In genomic region chr8:22193432-22194010, GRCm38 (mm10) we compare ENCODE assay signal across 8 mouse cellular contexts. TPM values are rescaled to one million over a fixed set of nuclear protein-coding genes. Genes with fewer than 3 reads are reported as not detected.
DNase-seq lines count a peak whose midpoint lies in the region; ATAC-seq and TF ChIP-seq lines count a peak whose summit lies in the region.

No protein-coding gene starts in this region.

- peak overlapping the region; percentile 99 for H3K27ac ChIP-seq in embryonic facial prominence, embryonic 10.5 days (replicated peaks)
- H3K27ac ChIP-seq in hindbrain, postnatal 0 days = peak overlapping the region; percentile 98
- H3K27ac ChIP-seq in thymus, adult 2 months (ENCODE audit: control insufficient read depth, insufficient read depth, low read length) = no peak overlapping the region; the same call in 1 of the 2 replicates

- no peak for TF ChIP-seq POLR2A in thymus, adult 2 months (IDR thresholded peaks at IDR 0.05; ENCODE audit: control insufficient read depth, extremely low read depth, insufficient read depth, low read length, poor library complexity)

- peaks cover 14% of the 10 kb centered on the region for H3K4me1 ChIP-seq in embryonic facial prominence, embryonic 10.5 days
- H3K4me1 ChIP-seq in hindbrain, postnatal 0 days (ENCODE audit: insufficient read depth, low read length) = peaks cover 5% of the 10 kb centered on the region; the same call in 1 of the 2 replicates
- peaks cover 14% of the 10 kb centered on the region for H3K4me1 ChIP-seq in thymus, adult 2 months (replicated peaks; ENCODE audit: control insufficient read depth, insufficient read depth, low read length)

- no peaks in the 10 kb centered on the region for H3K27me3 ChIP-seq in embryonic facial prominence, embryonic 10.5 days (replicated peaks; ENCODE audit: low read depth, poor library complexity, severe bottlenecking)
- no peaks in the 10 kb centered on the region for H3K27me3 ChIP-seq in hindbrain, postnatal 0 days (ENCODE audit: insufficient read depth, low read length)
- H3K27me3 ChIP-seq in thymus, adult 2 months (ENCODE audit: control insufficient read depth, insufficient read depth, low read length) = no peaks in the 10 kb centered on the region

- H3K9me3 ChIP-seq in embryonic facial prominence, embryonic 10.5 days = no peaks in the 10 kb centered on the region
- no peaks in the 10 kb centered on the region for H3K9me3 ChIP-seq in hindbrain, postnatal 0 days (ENCODE audit: low read length)

- peak overlapping the region; percentile 86 for H3K4me2 ChIP-seq in hindbrain, postnatal 0 days (ENCODE audit: low read depth, low read length)

- peak overlapping the region; percentile 82 for H3K4me3 ChIP-seq in embryonic facial prominence, embryonic 10.5 days
- H3K4me3 ChIP-seq in hindbrain, postnatal 0 days (ENCODE audit: low read length) = peak overlapping the region; percentile 83
- H3K4me3 ChIP-seq in thymus, adult 2 months (ENCODE audit: control insufficient read depth, insufficient read depth, low read length) = peak overlapping the region; percentile 98

- H3K36me3 ChIP-seq in embryonic facial prominence, embryonic 10.5 days (replicated peaks) = peaks cover 4% of the 10 kb centered on the region; the same call in 1 of the 2 replicates
- H3K36me3 ChIP-seq in hindbrain, postnatal 0 days (ENCODE audit: insufficient read depth, low read length) = no peaks in the 10 kb centered on the region
- H3K36me3 ChIP-seq in thymus, adult 2 months (ENCODE audit: control insufficient read depth, insufficient read depth, low read length) = no peaks in the 10 kb centered on the region

- H3K9ac ChIP-seq in hindbrain, postnatal 0 days (replicated peaks; ENCODE audit: low read length) = peak overlapping the region; percentile 93

- peak; percentile 11 for DNase-seq in retina, adult 2 months (ENCODE audit: low read depth, low spot score)
- no peak for DNase-seq in retina, embryonic 14.5 days (ENCODE audit: low spot score)
- no peak for DNase-seq in embryonic facial prominence, embryonic 10.5 days (ENCODE audit: low spot score)
- peak; percentile 14 for DNase-seq in hindbrain, postnatal 0 days (ENCODE audit: low spot score)
- DNase-seq in lung, postnatal 14 days = peak; percentile 39
- peak; percentile 32 for DNase-seq in thymus, adult 2 months
- DNase-seq in ovary, postnatal 10 days (ENCODE audit: low spot score) = no peak
- no peak for DNase-seq in cerebellum, postnatal 36 days

- no peak for ATAC-seq in hindbrain, postnatal 0 days

- no peak for TF ChIP-seq CTCF in hindbrain, postnatal 0 days (IDR thresholded peaks at IDR 0.05; ENCODE audit: low read depth)
- TF ChIP-seq CTCF in thymus, adult 2 months (IDR thresholded peaks at IDR 0.05; ENCODE audit: borderline replicate concordance, control insufficient read depth, extremely low read depth, insufficient read depth, low read length, poor library complexity) = no peak

- WGBS in embryonic facial prominence, embryonic 10.5 days = 17% methylated on average over 12 of the region's 12 CpGs
- 12% methylated on average over 12 of the region's 12 CpGs for WGBS in hindbrain, postnatal 0 days
- 5% methylated on average over 12 of the region's 12 CpGs for WGBS in thymus, adult 2 months

RNA-seq across cellular contexts. Expression of gene Vps36, which starts 0.9 kb away (rescaled TPM):
- polyA plus RNA-seq in embryonic facial prominence, embryonic 10.5 days (2016; fragmentation: Nextera tagmentation; extraction: Ambion mirVana) = 41.7 and 44.5 TPM in 2 replicates
- total RNA-seq in hindbrain, postnatal 0 days (2014; rRNA removed) = 26.7 and 29.9 TPM in 2 replicates
- polyA plus RNA-seq in hindbrain, postnatal 0 days (2015; fragmentation: Nextera tagmentation; extraction: Ambion mirVana) = 39.0 and 40.3 TPM in 2 replicates
- polyA plus RNA-seq in thymus, adult 2 months (2012; rRNA removed) = 14.6 and 16.9 TPM in 2 replicates

RNA-seq across cellular contexts. Expression of gene Ckap2, which starts 7.9 kb away (rescaled TPM):
- polyA plus RNA-seq in embryonic facial prominence, embryonic 10.5 days (2016; fragmentation: Nextera tagmentation; extraction: Ambion mirVana) = 48.6 and 51.9 TPM in 2 replicates
- 7.9 and 11.4 TPM in 2 replicates for total RNA-seq in hindbrain, postnatal 0 days (2014; rRNA removed)
- 12.5 and 16.3 TPM in 2 replicates for polyA plus RNA-seq in hindbrain, postnatal 0 days (2015; fragmentation: Nextera tagmentation; extraction: Ambion mirVana)
- 11.7 and 13.6 TPM in 2 replicates for polyA plus RNA-seq in thymus, adult 2 months (2012; rRNA removed)

RNA-seq across cellular contexts. Expression of gene Nek3, which starts 27.3 kb away (rescaled TPM):
- 6.8 and 7.3 TPM in 2 replicates for polyA plus RNA-seq in embryonic facial prominence, embryonic 10.5 days (2016; fragmentation: Nextera tagmentation; extraction: Ambion mirVana)
- 1.5 and 3.2 TPM in 2 replicates for total RNA-seq in hindbrain, postnatal 0 days (2014; rRNA removed)
- polyA plus RNA-seq in hindbrain, postnatal 0 days (2015; fragmentation: Nextera tagmentation; extraction: Ambion mirVana) = 6.9 and 7.1 TPM in 2 replicates
- polyA plus RNA-seq in thymus, adult 2 months (2012; rRNA removed) = 1.2 and 1.8 TPM in 2 replicates

RNA-seq across cellular contexts. Expression of gene Thsd1, which starts 33.6 kb away (rescaled TPM):
- polyA plus RNA-seq in embryonic facial prominence, embryonic 10.5 days (2016; fragmentation: Nextera tagmentation; extraction: Ambion mirVana) = 9.8 and 10.5 TPM in 2 replicates
- 7.1 and 8.5 TPM in 2 replicates for total RNA-seq in hindbrain, postnatal 0 days (2014; rRNA removed)
- 5.0 and 5.4 TPM in 2 replicates for polyA plus RNA-seq in hindbrain, postnatal 0 days (2015; fragmentation: Nextera tagmentation; extraction: Ambion mirVana)
- polyA plus RNA-seq in thymus, adult 2 months (2012; rRNA removed) = 1.8 and 2.1 TPM in 2 replicates

Comparison
In these comparisons a context has a peak if more than half of its experiments do, and no peak if none do; other contexts are left out.
1. DNase-seq: peak in retina, adult 2 months (single experiment), hindbrain, postnatal 0 days (single experiment), lung, postnatal 14 days (single experiment) and thymus, adult 2 months (single experiment); none in retina, embryonic 14.5 days (single experiment), embryonic facial prominence, embryonic 10.5 days (single experiment), ovary, postnatal 10 days (single experiment) and cerebellum, postnatal 36 days (0 of 2).
2. Peak in every context shown above with its lines, with median percentiles within 50 percentile points of each other: H3K4me3 ChIP-seq.